11 mouse cellular contexts compared by ENCODE assay signal in the genomic region with DNA sequence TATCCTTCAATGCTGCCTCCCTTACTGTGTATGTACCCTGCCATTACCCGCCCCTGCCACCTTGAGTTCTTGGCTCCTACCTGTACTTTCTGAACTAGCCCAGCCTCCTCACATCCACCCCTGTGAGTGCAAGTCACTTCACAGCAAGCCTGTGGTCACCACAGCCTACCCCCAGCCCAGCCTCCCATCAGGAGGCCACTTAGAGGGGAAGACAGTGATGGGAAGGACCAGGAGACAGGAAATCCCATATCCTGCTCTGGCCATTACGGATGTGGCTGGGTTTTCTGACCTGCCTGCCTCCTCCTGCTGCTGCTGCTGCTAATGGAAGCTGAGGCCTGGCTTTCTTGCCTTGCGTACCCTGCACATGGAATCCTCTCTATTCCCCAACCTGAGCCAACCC. TPM values are rescaled to one million over a fixed set of nuclear protein-coding genes. Genes with fewer than 3 reads are reported as not detected.
DNase-seq lines count a peak whose midpoint lies in the region; ATAC-seq lines count a peak whose summit lies in the region.
"Had no signal": no experiment of that assay in that cellular context is flagged by ENCODE, and none has a peak within 500 bp of the region (broad histone marks: within the 10 kb centered on the region; RNA-seq: fewer than 3 reads in every experiment).

No protein-coding gene starts in this region.

- WGBS in heart, embryonic 12.5 days = 59% methylated on average over 3 of the region's 3 CpGs
- 74% methylated on average over 3 of the region's 3 CpGs for WGBS in heart, embryonic 16.5 days
- 44% methylated on average over 3 of the region's 3 CpGs for WGBS in liver, embryonic 13.5 days (ENCODE audit: insufficient replicate concordance)

- H3K4me2 ChIP-seq in heart, embryonic 12.5 days = no peak overlapping the region
- H3K4me2 ChIP-seq in heart, embryonic 16.5 days (ENCODE audit: low read depth, low read length) = no peak overlapping the region
- no peak overlapping the region for H3K4me2 ChIP-seq in liver, embryonic 13.5 days

- ATAC-seq in heart, embryonic 12.5 days (ENCODE audit: insufficient number of reproducible peaks, low FRiP score) = peak; percentile 43; the same call in 1 of the 2 replicates
- ATAC-seq in heart, embryonic 16.5 days (replicated peaks; ENCODE audit: extremely low read depth, insufficient read depth, low FRiP score) = 0 out of 2 replicates have a peak, but pooled peaks have one; percentile 16
- no peak for ATAC-seq in liver, embryonic 13.5 days (ENCODE audit: low read depth)

- no peak for DNase-seq in heart, postnatal 14 days
- no peak for DNase-seq in liver, embryonic 13.5 days
- DNase-seq in urinary bladder, adult 2 months (ENCODE audit: low spot score) = no peak
- no peak for DNase-seq in ovary, postnatal 14 days (ENCODE audit: low spot score)
- no peak for DNase-seq in right cerebral cortex, postnatal 14 days
- DNase-seq: cerebellum, adult 11 months had no signal

- H3K9me3 ChIP-seq in heart, embryonic 12.5 days (replicated peaks) = no peaks in the 10 kb centered on the region
- H3K9me3 ChIP-seq in heart, embryonic 16.5 days (replicated peaks; ENCODE audit: control insufficient read depth, low read length) = no peaks in the 10 kb centered on the region
- H3K9me3 ChIP-seq in liver, embryonic 13.5 days (replicated peaks) = no peaks in the 10 kb centered on the region

- peaks cover 39% of the 10 kb centered on the region for H3K4me1 ChIP-seq in heart, embryonic 12.5 days (replicated peaks)
- peaks cover 46% of the 10 kb centered on the region for H3K4me1 ChIP-seq in brown adipose tissue, adult 24 weeks (ENCODE audit: control insufficient read depth, insufficient read depth, insufficient read length, low read length)
- peaks cover 17% of the 10 kb centered on the region for H3K4me1 ChIP-seq in heart, embryonic 16.5 days (ENCODE audit: control insufficient read depth, insufficient read depth, low read length)
- peaks cover 32% of the 10 kb centered on the region for H3K4me1 ChIP-seq in liver, embryonic 13.5 days (replicated peaks)

- H3K9ac ChIP-seq in heart, embryonic 12.5 days = no peak overlapping the region
- H3K9ac ChIP-seq in heart, embryonic 16.5 days (ENCODE audit: low read length) = no peak overlapping the region
- no peak overlapping the region for H3K9ac ChIP-seq in liver, embryonic 13.5 days

- intact Hi-C loops in heart, postnatal 14 days (cut with DNase I) = no loop called here

- no peaks in the 10 kb centered on the region for H3K27me3 ChIP-seq in heart, embryonic 12.5 days (replicated peaks)
- no peaks in the 10 kb centered on the region for H3K27me3 ChIP-seq in heart, embryonic 16.5 days (ENCODE audit: control insufficient read depth, insufficient read depth, low read length)
- H3K27me3 ChIP-seq in liver, embryonic 13.5 days = no peaks in the 10 kb centered on the region

- no peak overlapping the region for H3K4me3 ChIP-seq in heart, embryonic 12.5 days
- no peak overlapping the region for H3K4me3 ChIP-seq in brown adipose tissue, adult 24 weeks (ENCODE audit: insufficient read depth, low read depth, low read length)
- H3K4me3 ChIP-seq in heart, embryonic 16.5 days (ENCODE audit: low read length) = no peak overlapping the region
- H3K4me3 ChIP-seq in liver, embryonic 13.5 days (replicated peaks) = no peak overlapping the region
- H3K4me3 ChIP-seq: left cerebral cortex, adult 2 months had no signal

- peak overlapping the region; percentile 70 for H3K27ac ChIP-seq in heart, embryonic 12.5 days (ENCODE audit: poor library complexity, severe bottlenecking)
- peak overlapping the region; percentile 95 for H3K27ac ChIP-seq in brown adipose tissue, adult 24 weeks (replicated peaks; ENCODE audit: low read depth, low read length)
- peak overlapping the region; percentile 78 for H3K27ac ChIP-seq in heart, embryonic 16.5 days (ENCODE audit: low read length)
- H3K27ac ChIP-seq in liver, embryonic 13.5 days = peak overlapping the region; percentile 29; the same call in 1 of the 2 replicates
- H3K27ac ChIP-seq: left cerebral cortex, adult 2 months had no signal

- H3K36me3 ChIP-seq in heart, embryonic 12.5 days = peaks cover 5% of the 10 kb centered on the region; the same call in 1 of the 2 replicates
- no peaks in the 10 kb centered on the region for H3K36me3 ChIP-seq in heart, embryonic 16.5 days (ENCODE audit: control insufficient read depth, insufficient read depth)
- H3K36me3 ChIP-seq in liver, embryonic 13.5 days = no peaks in the 10 kb centered on the region

RNA-seq across cellular contexts. Expression of a gene that starts 14.8 kb away (rescaled TPM):
- polyA plus RNA-seq in heart, embryonic 12.5 days (2016; fragmentation: Nextera tagmentation; extraction: Ambion mirVana) = 7.3 and 7.9 TPM in 2 replicates
- 10 to 100 TPM; 14.0 to 14.6 TPM for total RNA-seq in heart, postnatal 14 days (2021)
- 12.0 and 20.7 TPM in 2 replicates for polyA plus RNA-seq in brown adipose tissue, adult 24 weeks (2012; ENCODE audit: insufficient read depth, insufficient read length, missing spikeins)
- polyA plus RNA-seq in heart, embryonic 16.5 days (2015; fragmentation: Nextera tagmentation; extraction: Ambion mirVana) = 19.6 and 19.8 TPM in 2 replicates
- polyA plus RNA-seq in liver, embryonic 13.5 days (2015; fragmentation: Nextera tagmentation; extraction: Ambion mirVana) = 7.0 and 7.2 TPM in 2 replicates
- polyA plus RNA-seq in urinary bladder, adult 2 months (2012; rRNA removed) = 8.0 and 9.2 TPM in 2 replicates

RNA-seq across cellular contexts. Expression of a gene that starts 14.8 kb away (rescaled TPM):
- polyA plus RNA-seq in heart, embryonic 12.5 days (2016; fragmentation: Nextera tagmentation; extraction: Ambion mirVana) = 6.1 and 7.5 TPM in 2 replicates
- 10 to 100 TPM; 20.3 to 20.6 TPM for total RNA-seq in heart, postnatal 14 days (2021)
- 3.9 and 4.8 TPM in 2 replicates for polyA plus RNA-seq in brown adipose tissue, adult 24 weeks (2012; ENCODE audit: insufficient read depth, insufficient read length, missing spikeins)
- 6.3 and 7.4 TPM in 2 replicates for polyA plus RNA-seq in heart, embryonic 16.5 days (2015; fragmentation: Nextera tagmentation; extraction: Ambion mirVana)
- polyA plus RNA-seq in liver, embryonic 13.5 days (2015; fragmentation: Nextera tagmentation; extraction: Ambion mirVana) = 1.1 and 1.3 TPM in 2 replicates
- 8.6 and 9.5 TPM in 2 replicates for polyA plus RNA-seq in urinary bladder, adult 2 months (2012; rRNA removed)

RNA-seq across cellular contexts. Expression of a gene that starts 54.4 kb away (rescaled TPM):
- polyA plus RNA-seq in heart, embryonic 12.5 days (2016; fragmentation: Nextera tagmentation; extraction: Ambion mirVana) = 40.5 and 40.8 TPM in 2 replicates
- total RNA-seq in heart, postnatal 14 days (2021) = 10 to 100 TPM; 47.5 to 50.8 TPM
- 18.4 and 21.7 TPM in 2 replicates for polyA plus RNA-seq in brown adipose tissue, adult 24 weeks (2012; ENCODE audit: insufficient read depth, insufficient read length, missing spikeins)
- polyA plus RNA-seq in heart, embryonic 16.5 days (2015; fragmentation: Nextera tagmentation; extraction: Ambion mirVana) = 29.4 and 38.7 TPM in 2 replicates
- 9.5 and 10.8 TPM in 2 replicates for polyA plus RNA-seq in liver, embryonic 13.5 days (2015; fragmentation: Nextera tagmentation; extraction: Ambion mirVana)
- polyA plus RNA-seq in urinary bladder, adult 2 months (2012; rRNA removed) = 21.0 and 21.6 TPM in 2 replicates
- total RNA-seq: megakaryocyte progenitor cell, adult 5-6 weeks had no signal

Comparison
In these comparisons a context has a peak if more than half of its experiments do, and no peak if none do; other contexts are left out.
1. H3K27ac ChIP-seq: peak in every context shown above with its lines; median percentile 95 in brown adipose tissue, adult 24 weeks; 78 in heart, embryonic 16.5 days; 70 in heart, embryonic 12.5 days; 29 in liver, embryonic 13.5 days.